Mouse (Mus musculus): ENCODE data around the gene Dph2. TPM values are rescaled to one million over a fixed set of nuclear protein-coding genes. Genes with fewer than 3 reads are reported as not detected.

The Dph2 gene
- polyA plus RNA-seq, 1 experiment, result 8.2 TPM

DNA sequence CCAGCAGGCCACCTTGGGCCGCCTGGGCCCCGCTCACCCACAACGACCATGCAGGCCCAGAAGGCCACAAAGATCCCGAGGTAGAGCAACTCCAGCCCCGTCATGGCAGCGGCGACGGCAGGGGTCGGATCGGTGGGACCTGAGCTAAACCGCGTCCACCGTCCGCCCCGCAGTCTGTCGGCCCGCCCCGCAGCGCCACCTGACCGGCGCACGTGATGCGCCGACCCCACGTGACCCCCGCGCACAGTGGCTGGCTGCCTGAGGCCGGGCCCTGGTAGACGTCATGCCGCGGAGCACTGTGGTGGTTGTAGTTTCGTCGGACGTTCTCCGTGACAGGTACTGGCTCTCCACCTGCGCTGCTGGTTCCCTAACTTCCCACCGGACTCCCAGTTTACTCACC is 4.7 kb downstream of the Dph2 start, which contains the start of gene Atp6v0b:
TSS of gene Atp6v0b (minus strand) at position 201 of the 400 bp plus-strand sequence.
- H3K4me3 ChIP-seq (ENCODE audit: control insufficient read depth, low read depth, low read length), result peak within 1 kb of the TSS; percentile 91
- H3K27me3 ChIP-seq (ENCODE audit: control insufficient read depth, insufficient read depth, low read length), result no peaks in the 10 kb centered on the region
- peaks cover 16% of the 10 kb centered on the region for H3K4me1 ChIP-seq (ENCODE audit: control insufficient read depth, insufficient read depth, low read length)
- H3K27ac ChIP-seq (ENCODE audit: control insufficient read depth, insufficient read depth, low read depth, low read length), result peak within 1 kb of the TSS; percentile 92
- no peaks in the 10 kb centered on the region; the same call in 1 of the 2 replicates for H3K36me3 ChIP-seq (ENCODE audit: control insufficient read depth, insufficient read depth, low read length)
- TF ChIP-seq CTCF (IDR thresholded peaks at IDR 0.05; ENCODE audit: control insufficient read depth, insufficient read depth, insufficient replicate concordance, low read depth, low read length), result no peak
- peak; percentile 93 for TF ChIP-seq POLR2A (IDR thresholded peaks at IDR 0.05; ENCODE audit: control insufficient read depth, low read depth, low read length)

DNA sequence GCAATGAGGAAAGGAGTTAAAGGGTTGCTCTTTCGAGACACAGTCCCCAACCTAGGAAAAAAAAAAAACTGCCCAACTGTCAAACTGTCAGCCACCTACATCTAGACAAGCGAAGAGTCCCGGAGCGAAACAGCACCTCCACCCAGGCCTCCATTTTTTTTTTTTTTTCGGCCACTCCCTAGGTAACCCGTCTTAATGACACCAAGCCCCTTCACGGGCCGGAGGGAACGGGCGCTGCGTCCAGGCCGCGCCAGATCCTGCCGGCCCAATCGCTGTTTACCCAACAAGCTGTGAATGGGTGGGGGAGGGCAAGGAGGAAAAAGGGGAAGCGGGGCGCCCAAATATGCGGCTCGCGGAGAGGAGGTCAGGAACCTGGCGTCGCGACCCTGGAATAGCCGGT is 5.2 kb downstream of the Dph2 start:
- Histone ChIP-seq H3K4me3 (ENCODE audit: control insufficient read depth, low read depth, low read length) (peak overlapping the region; percentile 91), H3K4me1 (ENCODE audit: control insufficient read depth, insufficient read depth, low read length) (peaks cover 16% of the 10 kb centered on the region), H3K27ac (ENCODE audit: control insufficient read depth, insufficient read depth, low read depth, low read length) (peak overlapping the region; percentile 92), H3K36me3 (ENCODE audit: control insufficient read depth, insufficient read depth, low read length) (no peaks in the 10 kb centered on the region; the same call in 1 of the 2 replicates), H3K27me3 (ENCODE audit: control insufficient read depth, insufficient read depth, low read length) (no peaks in the 10 kb centered on the region)
- TF ChIP-seq POLR2A (IDR thresholded peaks at IDR 0.05; ENCODE audit: control insufficient read depth, low read depth, low read length), result no peak
- TF ChIP-seq CTCF (IDR thresholded peaks at IDR 0.05; ENCODE audit: control insufficient read depth, insufficient read depth, insufficient replicate concordance, low read depth, low read length), result no peak

DNA sequence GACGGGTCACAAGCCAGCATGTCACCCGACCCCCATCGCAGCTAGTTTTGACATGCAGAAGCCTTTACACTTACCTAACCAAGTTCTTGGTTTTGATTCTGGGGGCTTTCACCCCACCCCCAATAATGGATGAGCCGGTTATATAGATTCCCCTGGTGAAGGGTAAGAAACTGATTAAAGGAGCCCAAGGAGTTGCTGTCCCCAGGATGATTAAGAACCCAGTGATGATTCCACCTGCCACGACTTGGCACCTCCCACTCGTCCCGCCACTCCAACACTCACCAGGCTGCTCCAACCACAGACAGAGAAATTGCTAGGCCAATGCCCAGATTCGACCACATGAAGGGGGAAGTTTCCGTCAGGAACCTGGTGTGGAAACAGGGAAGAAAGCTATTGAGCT is 5.8 kb downstream of the Dph2 start:
- no peaks in the 10 kb centered on the region; the same call in 1 of the 2 replicates for H3K36me3 ChIP-seq (ENCODE audit: control insufficient read depth, insufficient read depth, low read length)

DNA sequence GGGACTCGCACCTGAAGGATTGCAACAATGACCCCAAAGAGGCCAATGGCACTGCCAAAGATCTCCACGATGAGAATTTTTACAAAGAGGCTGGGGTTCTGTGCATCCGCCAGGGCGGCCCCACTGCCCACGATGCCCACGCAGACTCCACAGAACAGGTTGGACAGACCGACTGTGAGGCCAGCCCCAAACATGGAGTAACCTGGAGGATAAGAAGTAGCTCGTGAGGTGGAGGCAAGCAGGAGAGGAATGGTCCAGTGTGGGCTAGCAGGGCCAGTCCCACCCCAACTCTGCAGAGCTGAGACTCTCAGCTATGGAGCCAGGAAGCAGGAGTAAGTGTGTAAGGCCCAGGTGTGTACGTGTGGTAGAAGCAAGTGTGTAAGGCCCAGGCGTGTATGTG is 6.7 kb downstream of the Dph2 start:
- Histone ChIP-seq H3K4me3 (ENCODE audit: control insufficient read depth, low read depth, low read length) (peak overlapping the region; percentile 91), H3K27ac (ENCODE audit: control insufficient read depth, insufficient read depth, low read depth, low read length) (peak overlapping the region; percentile 92), H3K4me1 (ENCODE audit: control insufficient read depth, insufficient read depth, low read length) (peaks cover 11% of the 10 kb centered on the region), H3K27me3 (ENCODE audit: control insufficient read depth, insufficient read depth, low read length) (no peaks in the 10 kb centered on the region), H3K36me3 (ENCODE audit: control insufficient read depth, insufficient read depth, low read length) (no peaks in the 10 kb centered on the region; the same call in 1 of the 2 replicates)
- TF ChIP-seq CTCF (IDR thresholded peaks at IDR 0.05; ENCODE audit: control insufficient read depth, insufficient read depth, insufficient replicate concordance, low read depth, low read length) (no peak; the same call in 1 of the 2 replicates), POLR2A (IDR thresholded peaks at IDR 0.05; ENCODE audit: control insufficient read depth, low read depth, low read length) (0 out of 2 replicates have a peak, but pooled peaks have one; percentile 28)

More for the DNA sequence above, 5.8 kb downstream of the Dph2 start:
- Histone ChIP-seq H3K27ac (ENCODE audit: control insufficient read depth, insufficient read depth, low read depth, low read length) (peak overlapping the region; percentile 92), H3K4me3 (ENCODE audit: control insufficient read depth, low read depth, low read length) (peak overlapping the region; percentile 91), H3K4me1 (ENCODE audit: control insufficient read depth, insufficient read depth, low read length) (peaks cover 14% of the 10 kb centered on the region), H3K27me3 (ENCODE audit: control insufficient read depth, insufficient read depth, low read length) (no peaks in the 10 kb centered on the region)
- TF ChIP-seq POLR2A (IDR thresholded peaks at IDR 0.05; ENCODE audit: control insufficient read depth, low read depth, low read length), result no peak
- no peak for TF ChIP-seq CTCF (IDR thresholded peaks at IDR 0.05; ENCODE audit: control insufficient read depth, insufficient read depth, insufficient replicate concordance, low read depth, low read length)

DNA sequence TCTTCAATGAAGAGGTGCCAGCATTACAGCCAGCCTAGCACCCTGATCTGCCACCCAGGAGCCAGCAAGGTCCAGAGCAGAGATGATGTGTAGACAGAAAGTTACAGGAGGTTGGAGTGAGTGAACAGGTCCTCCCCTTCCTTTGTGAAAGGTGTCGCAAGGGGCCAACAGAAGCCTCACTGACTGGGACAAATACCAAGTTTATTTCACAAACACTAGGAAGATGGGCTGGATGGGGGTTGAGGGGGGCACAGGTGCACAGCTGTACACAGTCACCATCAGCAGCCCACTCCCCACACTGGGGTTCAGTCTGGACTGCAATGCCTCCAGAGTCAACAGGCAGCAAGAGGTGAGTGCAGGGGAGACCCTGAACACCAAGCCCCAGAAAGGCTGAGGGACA is 7.7 kb downstream of the Dph2 start:
- Histone ChIP-seq H3K4me1 (ENCODE audit: control insufficient read depth, insufficient read depth, low read length) (peaks cover 11% of the 10 kb centered on the region), H3K27me3 (ENCODE audit: control insufficient read depth, insufficient read depth, low read length) (no peaks in the 10 kb centered on the region), H3K4me3 (ENCODE audit: control insufficient read depth, low read depth, low read length) (peak overlapping the region; percentile 91), H3K36me3 (ENCODE audit: control insufficient read depth, insufficient read depth, low read length) (no peaks in the 10 kb centered on the region; the same call in 1 of the 2 replicates), H3K27ac (ENCODE audit: control insufficient read depth, insufficient read depth, low read depth, low read length) (peak overlapping the region; percentile 100)
- TF ChIP-seq POLR2A (IDR thresholded peaks at IDR 0.05; ENCODE audit: control insufficient read depth, low read depth, low read length), result no peak
- TF ChIP-seq CTCF (IDR thresholded peaks at IDR 0.05; ENCODE audit: control insufficient read depth, insufficient read depth, insufficient replicate concordance, low read depth, low read length), result no peak

DNA sequence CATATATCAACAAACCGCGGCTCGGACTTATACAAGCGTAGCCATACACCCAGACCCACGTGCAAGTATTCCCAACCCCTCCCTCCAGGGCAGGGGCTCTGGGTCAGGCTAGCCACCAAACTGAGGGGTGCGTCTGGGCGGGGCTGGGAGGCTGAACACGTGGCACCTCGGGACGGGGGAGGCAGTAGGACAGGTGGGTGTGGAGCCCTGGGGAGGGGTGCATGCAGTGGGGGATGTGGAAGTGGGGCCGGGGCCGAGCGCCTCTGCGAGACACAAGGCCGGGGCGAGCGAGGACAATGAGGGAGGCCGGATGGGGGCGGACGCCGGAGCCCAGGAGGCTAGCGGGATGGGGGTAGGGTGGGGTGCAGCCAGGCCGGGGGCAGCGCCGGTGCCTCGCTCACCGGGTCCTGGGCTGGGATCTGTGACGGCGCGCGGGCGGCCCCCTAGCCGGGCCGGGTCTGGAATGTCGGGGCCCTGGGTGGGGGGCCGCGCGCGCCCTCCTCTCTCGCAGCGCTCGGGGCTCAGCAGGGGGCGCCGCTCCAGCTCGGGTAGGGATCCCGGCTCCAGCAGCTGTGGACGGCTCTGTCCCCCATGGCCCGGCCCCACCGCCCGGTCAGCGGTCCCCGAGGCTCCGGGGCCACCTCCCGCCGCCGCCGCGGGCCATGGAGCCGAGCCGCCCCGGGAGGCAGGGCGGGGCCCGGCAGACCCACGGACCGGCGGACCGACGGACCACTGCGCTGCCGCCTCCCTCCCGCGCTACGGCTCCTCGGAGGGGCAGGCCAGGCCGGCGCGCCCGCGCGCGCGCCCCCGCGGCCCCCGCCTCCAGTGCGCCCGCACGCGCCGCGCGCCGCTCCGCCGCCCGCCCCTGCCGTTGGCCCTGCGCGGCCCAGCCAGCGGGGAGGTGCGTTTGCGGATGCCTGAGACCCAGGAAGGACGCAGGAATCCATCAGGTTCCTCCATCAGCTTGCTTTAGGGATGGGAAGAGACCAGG is 8.8 kb downstream of the Dph2 start, which contains the start of gene B4galt2:
TSS of gene B4galt2 (minus strand) at position 787 of the 991 bp plus-strand sequence.
- Histone ChIP-seq H3K4me1 (ENCODE audit: control insufficient read depth, insufficient read depth, low read length) (peaks cover 11% of the 10 kb centered on the region), H3K4me3 (ENCODE audit: control insufficient read depth, low read depth, low read length) (peak within 1 kb of the TSS; percentile 91), H3K27ac (ENCODE audit: control insufficient read depth, insufficient read depth, low read depth, low read length) (peak within 1 kb of the TSS; percentile 100), H3K36me3 (ENCODE audit: control insufficient read depth, insufficient read depth, low read length) (no peaks in the 10 kb centered on the region; the same call in 1 of the 2 replicates), H3K27me3 (ENCODE audit: control insufficient read depth, insufficient read depth, low read length) (no peaks in the 10 kb centered on the region)
- peak; percentile 83 for TF ChIP-seq POLR2A (IDR thresholded peaks at IDR 0.05; ENCODE audit: control insufficient read depth, low read depth, low read length)
- TF ChIP-seq CTCF (IDR thresholded peaks at IDR 0.05; ENCODE audit: control insufficient read depth, insufficient read depth, insufficient replicate concordance, low read depth, low read length), result no peak

DNA sequence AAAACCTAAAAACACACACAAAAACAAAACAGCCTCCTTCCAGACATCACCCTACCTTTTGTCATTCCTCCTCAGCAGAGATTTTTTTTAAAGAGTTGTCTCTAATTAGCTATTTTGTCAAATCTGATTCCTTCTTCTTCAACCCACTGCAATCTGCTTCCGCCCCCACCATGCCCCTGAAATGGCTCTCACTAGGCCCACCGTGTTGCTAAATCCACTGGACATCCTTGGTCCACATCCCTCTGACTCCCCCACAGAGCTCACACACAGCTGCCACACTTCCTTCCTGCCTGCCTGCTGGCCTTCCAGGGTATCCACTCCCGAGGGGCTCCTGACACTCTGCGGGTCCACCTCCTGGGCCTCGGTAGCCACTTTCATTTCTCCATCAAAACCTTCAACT is 13.1 kb downstream of the Dph2 start:
- TF ChIP-seq POLR2A (IDR thresholded peaks at IDR 0.05; ENCODE audit: control insufficient read depth, low read depth, low read length) (no peak), CTCF (IDR thresholded peaks at IDR 0.05; ENCODE audit: control insufficient read depth, insufficient read depth, insufficient replicate concordance, low read depth, low read length) (no peak)
- no peak overlapping the region for H3K27ac ChIP-seq (ENCODE audit: control insufficient read depth, insufficient read depth, low read depth, low read length)
- no peaks in the 10 kb centered on the region for H3K27me3 ChIP-seq (ENCODE audit: control insufficient read depth, insufficient read depth, low read length)
- H3K36me3 ChIP-seq (ENCODE audit: control insufficient read depth, insufficient read depth, low read length), result peaks cover 1% of the 10 kb centered on the region; the same call in 1 of the 2 replicates
- H3K4me1 ChIP-seq (ENCODE audit: control insufficient read depth, insufficient read depth, low read length), result peaks cover 6% of the 10 kb centered on the region
- H3K4me3 ChIP-seq (ENCODE audit: control insufficient read depth, low read depth, low read length), result no peak overlapping the region
